Mouse (Mus musculus) liver, embryonic 14.5 days (tissue): ENCODE measurements around the gene Prrx2.

Source experiments
- CTCF ChIP-seq: IDR thresholded peaks from 2 replicates; pipeline ENCODE4 v1.5.1; 2016; ENCODE audit warnings: antibody characterized with exemption, low read depth, control low read depth
- EP300 ChIP-seq: IDR thresholded peaks from 2 replicates; pipeline ENCODE4 v1.6.1; 2016; ENCODE audit warnings: antibody characterized with exemption, low read depth

GRCm38 (mm10) chr2:30822460-30822859, 12.3 kb upstream of the Prrx2 start:
- TF ChIP-seq CTCF = no peak
- no peak for TF ChIP-seq EP300
